Mouse (Mus musculus): Measurements from ENCODE around the gene Madcam1.

Madcam1 gene

GRCm38 (mm10) chr10:79709307-79709706 is 44.9 kb downstream of the Madcam1 start:
- no peak for DNase-seq (ENCODE audit: low spot score)

- no peak for DNase-seq (ENCODE audit: low spot score)
Observed at GRCm38 (mm10) chr10:79712029-79712428, 47.7 kb downstream of the Madcam1 start.

- DNase-seq (ENCODE audit: low spot score), result peak; percentile 70
Observed at GRCm38 (mm10) chr10:79712499-79713126, 48.3 kb downstream of the Madcam1 start.

- no peak for DNase-seq (ENCODE audit: low spot score)
Observed at GRCm38 (mm10) chr10:79713163-79713562, 48.8 kb downstream of the Madcam1 start.

- DNase-seq (ENCODE audit: low spot score), result no peak
Observed at GRCm38 (mm10) chr10:79714996-79715395, 50.6 kb downstream of the Madcam1 start.

- DNase-seq (ENCODE audit: low spot score), result no peak
Observed at GRCm38 (mm10) chr10:79716254-79716987, 52.1 kb downstream of the Madcam1 start, which contains the start of gene Hcn2. Gene Hcn2 (plus strand): TSS chr10:79716634.

GRCm38 (mm10) chr10:79716988-79717355 is 52.6 kb downstream of the Madcam1 start:
- no peak for DNase-seq (ENCODE audit: low spot score)

- DNase-seq (ENCODE audit: low spot score), result peak; percentile 75
Observed at GRCm38 (mm10) chr10:79717640-79718357, 53.4 kb downstream of the Madcam1 start.

All from ovary, postnatal 14 days (tissue).